Mouse (Mus musculus): ENCODE data around the gene Ipo5. TPM values are rescaled to one million over a fixed set of nuclear protein-coding genes. Genes with fewer than 3 reads are reported as not detected.

Ipo5 gene
- total RNA-seq (2023): 33.3 and 38.1 TPM in 2 replicates

DNA sequence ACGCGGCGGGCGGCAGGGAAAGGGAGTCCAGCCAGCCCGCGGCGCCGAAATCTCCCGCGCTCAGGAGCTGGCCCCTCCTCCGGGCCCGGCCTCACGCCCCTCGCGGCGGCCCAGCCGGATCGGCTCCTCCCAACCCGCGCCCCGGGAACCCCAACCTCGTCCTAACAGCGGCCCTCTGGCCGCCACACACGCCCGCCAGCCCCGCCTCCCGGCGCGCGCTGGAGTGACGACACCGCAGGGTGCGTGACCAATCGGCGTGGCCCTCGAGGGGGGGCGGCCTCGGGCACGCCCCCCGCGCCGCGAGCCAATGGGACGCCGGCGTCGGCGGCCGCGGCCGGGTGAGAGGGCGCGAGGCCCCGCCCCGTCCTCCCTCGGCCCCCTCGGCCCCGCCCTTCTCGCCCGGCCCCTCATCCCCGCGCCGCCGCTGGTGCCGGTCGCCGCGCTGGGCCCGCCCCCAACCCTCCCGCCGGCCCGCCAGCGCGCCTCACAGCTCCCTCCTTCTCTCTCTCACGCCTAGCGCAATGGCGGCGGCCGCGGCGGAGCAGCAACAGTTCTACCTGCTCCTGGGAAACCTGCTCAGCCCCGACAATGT lies at the start of gene Ipo5:
Gene Ipo5 (plus strand): TSS at position 492 of the 592 bp plus-strand sequence.

Other genes with a start within 250 kb of the Ipo5 start
- gene Farp1, start 124.0 kb downstream of the Ipo5 start, total RNA-seq (2023): 9.3 and 12.8 TPM in 2 replicates

Measured in neutrophil, adult 65 days (primary cell).